Mouse (Mus musculus): ENCODE measurements at regions not wholly inside any gene's neighbourhood (a gene's known extent, or its start where the extent isn't known, plus 50 kb on each side); places are given as distances from the start of the nearest gene placed in this dataset.
"Not testable (repeated sequence)": the region's sequence is repeated elsewhere in the genome, so short reads cannot be mapped to it uniquely, and the experiment has no call there.

DNA sequence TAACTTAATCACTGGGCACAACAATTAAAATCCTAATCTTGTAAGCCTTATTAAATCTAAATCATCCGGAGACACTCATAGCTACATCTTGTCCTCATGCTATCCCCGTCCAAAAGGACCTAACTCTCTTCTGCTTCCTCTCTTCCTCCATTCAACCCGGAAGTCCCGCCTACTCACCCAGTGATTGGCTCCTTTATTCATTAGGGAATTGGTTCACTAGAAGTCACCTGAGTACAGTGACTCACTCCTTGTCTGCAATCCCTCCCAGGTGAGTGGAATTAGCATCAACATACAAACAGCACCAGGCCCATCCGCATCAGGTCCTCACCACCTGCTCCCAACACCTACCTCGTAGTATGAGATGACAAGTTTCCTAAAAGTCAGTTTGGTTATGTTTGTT lies 114.5 kb downstream of the Enc1 start:
- TF ChIP-seq CTCF (IDR thresholded peaks at IDR 0.05; ENCODE audit: borderline replicate concordance, extremely low read depth, insufficient read depth, insufficient read length); POLR2A (IDR thresholded peaks at IDR 0.05; ENCODE audit: borderline replicate concordance, extremely low read depth, insufficient read depth, insufficient read length, poor library complexity, severe bottlenecking): not testable (repeated sequence)
